Mouse (Mus musculus) hematopoietic stem cell, adult 5-6 weeks (primary cell): ENCODE results near the gene Wdr82. TPM values are rescaled to one million over a fixed set of nuclear protein-coding genes. Genes with fewer than 3 reads are reported as not detected.
A peak's percentile ranks its signal among the peaks of the same experiment; 100 is the strongest.
"Not testable (repeated sequence)": the region's sequence is repeated elsewhere in the genome, so short reads cannot be mapped to it uniquely, and the experiment has no call there.

ENCODE experiments used
- ATAC-seq, 2 experiments: fragments of 125-278 bp in 1 of 2; replicated peaks in 1 of 2; 2 replicates each; pipeline ENCODE4 v1.8.0; 2016 to 2017; ENCODE audit warnings: inconsistent platforms in 2 of 2, mild to moderate bottlenecking in 2 of 2, moderate number of reproducible peaks in 2 of 2, low read depth in 1 of 2, moderate TSS enrichment in 1 of 2; ENCODE audit not compliant: low FRiP score in 2 of 2, poor library complexity in 2 of 2, severe bottlenecking in 2 of 2, insufficient read depth in 1 of 2, low TSS enrichment in 1 of 2
- total RNA-seq: library from RNA; stranded (forward); fragments of 172-1452, 232-1000 nt; gene quantifications from 2 replicates; pipeline ENCODE4 v1.2.3, GENCODE M21; 2017

Wdr82 gene
- total RNA-seq, 1 experiment from 2014 or later = 101 TPM

DNA sequence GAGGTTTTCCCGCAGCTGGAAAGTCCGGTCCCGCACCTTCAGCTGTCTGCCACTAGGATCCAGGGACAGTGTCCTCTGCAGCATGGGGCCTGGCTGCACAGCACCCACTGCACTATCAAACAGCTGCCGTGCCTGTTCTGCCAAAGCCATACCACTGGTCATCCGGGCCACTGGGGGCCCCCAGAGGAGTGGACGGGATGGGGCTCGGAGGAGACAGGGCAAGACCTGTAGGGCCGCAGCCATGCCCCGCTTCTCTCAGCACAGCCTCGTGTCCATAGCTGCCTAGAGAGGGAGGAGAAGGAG, 13.2 kb upstream of the Wdr82 start:
- no peak for ATAC-seq

DNA sequence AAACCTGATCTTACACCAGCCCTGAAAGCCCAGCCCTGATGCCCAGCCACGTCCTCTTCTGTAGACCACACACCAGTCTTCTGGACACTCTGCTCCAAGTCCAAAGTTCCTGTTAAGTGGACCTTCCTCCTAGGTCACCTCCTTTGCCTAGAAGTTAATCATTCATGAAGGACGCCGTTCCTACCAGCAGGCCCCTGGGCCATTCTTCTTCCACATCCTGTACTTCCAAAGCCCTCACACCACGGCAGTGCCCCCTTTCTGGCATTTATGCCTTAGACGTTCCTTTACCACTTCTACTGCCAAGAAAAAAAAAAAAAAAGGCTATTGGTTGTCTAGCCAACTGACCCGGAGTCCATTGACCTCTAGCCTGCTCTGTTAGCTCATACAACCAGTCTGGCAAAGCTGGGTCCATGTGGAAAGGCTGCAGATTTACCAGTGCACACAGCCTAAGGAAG, 12.7 kb upstream of the Wdr82 start, which contains the start of gene Glyctk:
Gene Glyctk, minus strand, starts transcription at position 102 of the 455 bp plus-strand sequence.
- ATAC-seq = no peak

DNA sequence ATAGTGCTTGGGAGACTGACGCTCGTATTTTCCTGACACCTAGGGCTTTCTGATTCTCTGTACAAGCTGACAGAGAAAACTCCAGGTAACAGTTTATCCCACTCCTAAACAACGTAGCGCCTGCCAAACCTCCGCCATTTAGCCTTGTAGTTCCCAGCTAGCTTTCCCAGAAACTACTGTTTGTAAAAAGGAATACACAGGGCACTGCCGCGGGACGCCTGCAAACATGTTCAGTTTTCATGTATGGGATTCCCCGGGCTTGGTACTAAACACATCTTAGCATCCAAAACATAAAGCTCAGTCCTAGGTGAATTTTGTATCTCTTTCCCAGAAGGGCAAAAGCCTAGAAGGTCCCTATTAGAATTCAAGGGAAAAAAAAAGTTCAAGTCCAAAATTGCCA, 11.5 kb upstream of the Wdr82 start:
- ATAC-seq = no peak

DNA sequence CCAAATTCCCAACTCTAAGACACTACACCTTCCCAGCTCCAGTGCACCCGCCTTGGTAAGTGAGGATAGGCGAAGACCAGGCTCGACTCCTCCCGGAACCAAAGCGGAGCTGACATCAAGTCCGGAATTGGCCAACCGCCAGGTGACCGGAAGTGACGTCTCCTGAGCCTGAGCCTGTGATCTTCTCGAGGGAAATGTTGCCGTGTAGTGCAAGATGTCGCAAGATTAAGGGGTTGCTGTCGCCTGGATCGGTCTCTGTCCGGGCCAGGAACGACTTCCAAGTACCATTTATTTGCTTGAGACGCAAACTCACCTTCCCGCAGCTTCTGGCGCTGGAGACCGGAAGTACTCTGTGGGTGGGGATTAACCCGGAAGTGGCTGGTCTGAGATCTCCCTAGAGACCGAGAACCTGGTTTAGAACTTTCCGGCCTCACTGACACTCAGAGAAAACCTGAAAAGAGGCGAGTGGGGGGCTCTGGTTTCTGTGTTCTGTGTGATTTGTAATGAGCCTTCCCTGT, 10.9 kb upstream of the Wdr82 start:
- peak; percentile 54 to 79 for ATAC-seq

DNA sequence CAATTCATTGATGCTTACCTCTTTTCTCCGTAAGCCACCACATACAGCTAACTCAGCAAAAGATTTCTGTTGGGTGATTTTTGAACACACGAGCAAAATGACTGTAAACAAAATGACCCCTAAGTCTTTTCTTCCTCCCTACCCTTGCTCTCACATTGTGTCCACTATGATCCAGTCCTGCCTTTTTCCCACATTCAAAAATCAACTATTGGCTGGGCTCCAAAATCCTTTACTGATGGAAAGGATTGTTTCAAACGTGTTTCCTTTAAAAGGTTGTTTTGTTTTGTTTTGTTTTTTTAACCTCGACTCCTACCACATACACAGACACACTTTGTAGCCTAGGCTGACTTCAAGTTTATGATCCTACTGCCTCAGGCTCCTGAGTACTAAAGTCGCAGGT, 10.3 kb upstream of the Wdr82 start:
- no peak for ATAC-seq

DNA sequence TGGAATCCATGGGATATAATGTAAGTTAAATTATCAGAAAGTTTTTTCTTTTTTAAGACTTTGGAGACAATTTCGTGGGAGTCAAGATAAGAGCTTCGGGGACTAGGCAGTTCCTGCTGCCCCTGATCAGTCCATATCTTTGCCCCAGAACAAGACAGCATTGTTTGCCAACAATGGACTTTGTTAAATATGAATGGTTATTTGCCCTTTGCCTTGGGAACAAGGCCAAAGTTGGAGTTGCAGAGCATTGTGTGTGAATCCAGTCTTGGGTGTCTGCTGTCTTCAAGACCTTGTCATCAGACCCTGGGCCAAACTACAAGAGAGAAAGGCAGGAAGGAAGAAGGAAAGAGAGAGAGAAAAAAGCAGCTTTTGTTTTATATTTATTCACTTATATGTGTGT, 4.0 kb upstream of the Wdr82 start:
- no peak for ATAC-seq

DNA sequence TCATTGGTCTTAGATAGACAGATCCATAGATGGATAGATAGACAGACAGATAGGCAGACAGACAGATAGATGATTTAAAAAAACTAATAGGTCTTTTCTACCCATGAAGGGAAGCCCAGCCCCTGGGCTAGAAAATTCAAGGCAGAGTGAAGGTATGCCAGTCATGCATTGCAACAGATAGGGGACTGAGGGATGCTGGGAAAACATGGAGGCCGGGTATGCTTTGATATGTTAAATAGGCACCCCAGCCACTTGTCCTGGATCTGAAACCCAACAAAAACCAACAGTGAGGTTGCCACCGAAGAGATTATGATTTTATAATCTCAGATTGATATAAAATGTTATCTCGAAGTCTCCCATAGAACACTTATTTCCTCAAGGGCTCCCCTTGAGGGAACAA, 3.5 kb upstream of the Wdr82 start:
- ATAC-seq = no peak

DNA sequence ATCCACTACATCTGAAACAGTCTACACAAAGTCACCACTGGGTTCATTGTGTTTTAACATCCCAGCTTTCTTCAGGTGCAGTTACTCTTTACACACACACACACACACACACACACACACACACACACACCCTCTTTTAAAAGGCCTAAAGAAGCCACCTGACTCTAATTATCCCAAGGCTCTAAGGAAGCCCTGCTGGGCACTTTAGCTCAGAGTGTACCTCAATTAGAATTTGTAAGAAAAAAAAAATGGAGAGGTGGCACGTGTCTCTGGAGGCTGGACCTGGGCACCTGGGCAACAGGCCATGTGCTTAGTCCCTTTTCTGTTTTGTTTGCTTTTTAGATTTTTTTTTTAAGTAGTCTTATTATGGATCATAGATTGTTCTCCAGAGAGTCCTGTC, 3.0 kb upstream of the Wdr82 start:
- no peak for ATAC-seq

DNA sequence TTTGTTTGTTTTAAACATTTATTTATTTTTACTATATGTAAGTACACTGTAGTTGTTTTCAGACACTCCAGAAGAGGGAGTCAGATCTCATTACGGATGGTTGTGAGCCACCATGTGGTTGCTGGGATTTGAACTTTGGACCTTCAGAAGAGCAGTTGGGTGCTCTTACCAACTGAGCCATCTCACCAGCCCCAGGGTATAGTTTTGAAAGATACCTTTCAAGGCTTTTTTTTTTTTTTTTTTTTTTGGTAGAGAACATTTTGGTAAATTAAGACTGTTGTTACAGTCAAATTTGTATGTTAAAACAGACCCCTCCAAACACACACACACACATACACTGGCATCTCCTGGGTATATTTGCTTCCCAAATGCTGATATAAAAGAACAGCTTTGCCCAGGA, 1.7 kb upstream of the Wdr82 start:
- not testable (repeated sequence) for ATAC-seq

DNA sequence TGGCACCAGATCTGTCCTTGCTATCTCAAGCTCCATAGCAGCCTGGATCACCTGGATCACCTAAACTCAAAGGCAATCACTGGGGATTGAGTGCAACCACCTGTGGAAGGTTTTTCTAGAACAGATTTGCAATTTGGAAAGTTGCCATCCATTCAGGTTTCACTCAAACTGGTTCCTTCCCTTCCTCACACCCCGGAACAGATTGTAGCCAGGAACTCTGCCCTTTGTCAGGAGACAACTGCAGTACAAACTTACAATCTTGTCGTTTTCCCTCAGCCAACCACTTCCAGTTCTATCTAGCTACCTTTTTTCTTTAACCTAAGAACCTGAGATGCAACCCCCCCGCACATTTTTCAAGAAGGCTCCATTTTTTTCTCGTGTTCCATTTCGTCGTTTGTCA, 811 bp upstream of the Wdr82 start:
- no peak for ATAC-seq

DNA sequence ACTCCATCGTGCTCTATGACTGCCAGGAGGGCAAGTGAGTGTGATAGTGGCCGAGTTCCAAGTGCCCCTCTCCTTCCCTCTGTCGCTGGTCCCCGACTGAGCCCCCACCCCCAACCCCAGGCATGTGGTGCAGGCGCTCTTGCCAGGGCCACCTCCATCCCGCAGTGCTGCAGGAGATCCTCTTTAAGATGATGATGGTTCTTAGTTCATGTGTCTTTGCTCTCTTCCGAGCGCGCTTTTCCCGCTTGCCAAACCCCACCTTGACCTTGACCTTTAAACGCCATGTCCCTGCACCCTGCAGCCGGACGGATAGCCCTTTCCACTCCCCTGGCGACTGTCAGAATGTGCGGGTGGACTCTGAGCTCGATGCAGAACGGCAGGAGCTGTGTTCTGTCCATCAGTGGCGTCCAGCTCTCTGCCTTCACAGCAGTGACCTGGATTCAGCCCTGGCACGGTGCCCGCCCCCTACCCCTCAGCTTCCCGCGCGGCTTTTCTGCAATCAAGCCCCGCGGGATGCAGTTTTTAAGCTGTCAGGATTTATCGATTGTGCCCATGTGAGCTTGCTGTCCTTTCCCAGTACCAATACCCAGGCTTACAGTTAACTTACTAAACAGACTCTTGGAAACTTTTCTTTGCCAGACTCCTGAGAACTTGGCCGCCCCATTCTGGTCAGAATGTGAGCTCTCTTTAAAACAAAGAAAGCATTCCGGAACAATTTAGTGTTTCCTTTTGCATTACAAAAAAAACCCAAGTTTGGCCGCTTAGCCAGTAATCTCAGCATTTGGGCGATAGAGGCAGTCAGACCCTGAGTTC, 824 bp downstream of the Wdr82 start:
- peak; percentile 12 to 22; a peak in 2 of 4 replicates for ATAC-seq

DNA sequence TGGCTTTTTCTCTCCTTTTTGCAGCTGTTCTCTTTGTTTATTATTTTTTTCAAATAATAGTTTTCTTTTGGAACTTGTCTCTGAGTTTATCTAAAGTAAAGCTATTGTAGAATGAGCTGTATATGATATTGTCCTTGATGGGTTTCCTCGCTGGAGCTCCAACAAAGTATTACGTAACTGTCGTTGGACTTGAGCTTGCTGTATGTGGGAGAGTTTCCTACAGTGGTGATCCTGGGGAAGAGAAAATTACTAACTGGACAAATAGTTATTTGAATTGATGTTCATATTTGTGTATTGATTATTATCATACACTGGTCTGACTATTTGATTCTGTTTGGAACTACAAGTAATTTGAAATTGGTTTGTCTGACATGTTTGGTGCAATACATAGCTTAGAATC, 1.8 kb downstream of the Wdr82 start:
- ATAC-seq = no peak

DNA sequence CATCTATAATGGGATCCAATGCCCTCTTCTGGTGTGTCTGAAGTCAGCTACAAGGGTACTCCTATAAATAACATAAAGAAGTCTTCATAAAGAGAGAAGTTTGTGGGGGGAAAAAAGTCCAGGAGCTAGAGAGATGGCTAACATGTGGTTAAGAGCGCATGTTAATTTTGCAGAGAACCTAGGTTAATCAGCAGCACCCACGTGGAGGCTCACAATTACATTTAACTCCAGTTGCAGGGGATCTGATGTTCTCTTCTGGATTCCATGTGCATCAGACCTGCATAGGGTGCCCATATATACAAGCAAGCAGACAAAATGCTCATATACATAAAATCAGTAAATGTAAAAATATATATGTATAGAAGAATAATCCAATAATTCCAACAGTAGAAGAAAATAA, 2.6 kb downstream of the Wdr82 start:
- ATAC-seq = no peak

DNA sequence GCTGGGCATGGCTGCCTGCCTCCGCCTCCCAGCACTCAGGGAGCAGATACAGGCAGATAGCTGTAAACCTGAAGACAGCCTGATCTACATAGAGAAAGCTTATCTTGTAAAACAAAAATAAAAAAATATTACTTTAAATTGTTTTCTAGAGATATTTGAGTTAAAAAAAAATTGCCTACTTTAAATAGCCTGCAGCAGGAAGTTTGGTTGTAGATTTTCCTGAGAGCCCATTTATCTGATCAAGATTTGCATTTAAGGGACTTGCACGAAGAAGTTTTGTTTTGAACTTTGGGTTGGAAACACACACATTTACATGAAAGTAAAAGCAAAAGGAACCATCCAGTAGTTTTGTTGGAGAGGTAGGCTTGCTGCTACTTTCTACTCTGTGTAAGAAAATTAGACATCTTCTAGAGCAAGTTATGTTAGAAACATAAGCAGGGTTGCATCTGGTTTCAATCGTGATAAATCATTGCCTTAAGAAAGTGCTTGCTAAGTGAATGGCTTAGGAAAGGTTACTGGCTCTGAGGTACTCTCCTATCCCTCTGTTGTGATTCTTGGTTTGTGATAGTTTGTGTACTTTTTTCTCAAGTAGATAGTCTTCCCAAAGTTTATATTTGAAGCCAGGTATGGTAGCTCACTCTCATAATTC, 4.9 kb downstream of the Wdr82 start:
- ATAC-seq = no peak

DNA sequence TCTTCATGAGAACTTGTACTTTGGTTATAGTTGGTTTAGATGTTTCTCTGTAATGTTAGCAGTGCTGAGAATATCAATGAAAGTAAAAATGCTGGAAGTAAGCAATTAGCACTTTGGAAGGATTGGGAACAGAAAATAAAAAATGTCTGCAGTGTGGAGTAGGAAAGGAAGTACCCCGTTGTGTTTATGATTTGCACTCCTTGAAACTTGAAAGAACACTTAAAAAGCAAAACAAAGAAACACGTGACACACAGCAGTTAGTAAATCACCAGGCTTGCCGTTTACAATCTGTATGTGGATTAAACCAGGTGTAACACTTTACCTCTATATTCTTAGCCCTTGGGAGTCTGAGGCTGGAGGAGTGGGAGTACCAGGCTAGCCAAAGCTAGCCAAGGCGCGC, 6.0 kb downstream of the Wdr82 start:
- no peak for ATAC-seq

DNA sequence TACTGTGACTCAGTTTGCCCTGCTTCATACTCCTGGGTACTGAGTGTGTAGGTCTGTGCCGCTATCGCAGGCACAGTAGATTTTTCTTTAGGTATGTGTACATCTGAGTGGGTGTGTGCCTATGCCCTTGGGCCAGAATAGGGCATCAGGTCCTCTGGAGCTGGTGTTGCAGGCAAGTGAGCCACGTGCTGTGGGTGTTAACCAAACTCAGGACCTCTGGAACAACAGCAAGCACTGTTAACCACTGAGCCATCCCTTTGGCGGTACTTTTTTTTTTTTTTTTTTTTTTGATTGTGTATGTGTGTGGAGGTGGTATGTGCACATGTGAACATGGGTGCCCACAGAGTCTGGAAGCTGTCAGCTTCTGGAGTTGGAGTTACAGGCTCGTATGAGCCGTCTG, 7.1 kb downstream of the Wdr82 start:
- ATAC-seq = no peak

DNA sequence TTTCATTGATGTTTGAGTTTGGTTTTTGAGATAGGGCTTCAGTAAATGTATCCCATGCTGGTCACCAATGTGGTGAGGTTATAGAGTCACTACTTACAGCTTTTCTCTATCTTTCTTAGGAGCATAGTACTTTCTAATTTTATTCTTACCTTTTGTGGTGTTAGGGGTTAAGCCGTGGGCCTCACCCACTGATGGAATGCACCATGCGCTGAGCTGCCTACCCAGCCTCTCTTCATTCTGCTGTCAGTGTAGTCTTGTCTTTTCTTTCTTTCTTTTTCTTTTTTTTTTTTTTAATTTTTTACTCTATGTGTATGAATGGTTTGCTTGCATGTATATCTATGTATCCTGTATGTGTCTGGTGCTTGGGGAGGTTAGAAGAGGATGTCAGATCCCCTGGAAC, 8.7 kb downstream of the Wdr82 start:
- no peak for ATAC-seq

DNA sequence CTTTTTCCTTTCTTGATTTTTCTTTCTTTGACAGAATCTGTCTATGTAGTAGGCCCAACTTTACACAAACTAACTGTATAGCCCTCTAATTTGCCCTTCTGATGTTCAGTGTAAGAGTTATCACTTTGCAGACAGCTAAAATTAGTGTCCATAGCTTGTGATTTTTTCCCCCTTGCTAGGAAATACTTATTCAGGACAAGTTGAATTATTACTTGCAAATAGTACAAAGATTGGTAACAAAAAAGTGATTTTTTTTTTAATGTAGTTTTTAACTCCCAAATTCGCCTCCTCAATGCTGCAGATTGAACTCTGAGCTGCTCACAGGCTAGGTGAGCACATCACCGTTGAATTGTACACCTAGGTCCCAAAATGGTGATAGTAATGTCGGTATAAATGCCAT, 9.2 kb downstream of the Wdr82 start:
- ATAC-seq = no peak

DNA sequence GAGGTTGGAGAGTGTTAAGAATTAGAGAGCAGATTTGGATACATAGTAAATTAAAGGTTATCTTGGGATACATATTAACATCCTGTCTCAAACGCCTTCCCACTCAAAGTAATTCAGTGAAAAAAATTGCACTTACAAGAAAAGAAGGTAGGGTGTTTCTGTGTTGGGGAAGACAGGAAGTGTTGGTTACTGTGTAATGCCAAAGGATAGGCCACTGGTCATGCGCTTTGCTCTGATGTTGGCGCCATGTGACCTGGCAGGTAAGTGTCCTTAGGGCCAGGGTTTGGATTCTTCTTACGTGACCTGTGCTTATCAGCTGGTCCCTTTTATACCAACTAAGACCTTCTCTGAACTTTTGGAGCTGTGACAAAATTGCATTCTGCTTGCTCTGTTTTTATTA, 11.4 kb downstream of the Wdr82 start:
- ATAC-seq = no peak
